Mouse (Mus musculus) testis, adult 2 months (tissue): ENCODE measurements around the gene Gabrb1.

Source experiments
- CTCF ChIP-seq: fragments of 200-500 bp; IDR thresholded peaks from 2 replicates; pipeline ENCODE4 v1.5.1; 2012; ENCODE audit warnings: low read depth, mild to moderate bottlenecking, inconsistent platforms, low read length, moderate library complexity; ENCODE audit not compliant: control insufficient read depth, insufficient read depth, insufficient replicate concordance
- POLR2A ChIP-seq: fragments of 200-500 bp; IDR thresholded peaks from 2 replicates; pipeline ENCODE4 v1.6.1; 2012; ENCODE audit warnings: low read depth, mild to moderate bottlenecking, inconsistent platforms, low read length, moderate library complexity; ENCODE audit not compliant: control insufficient read depth

DNA sequence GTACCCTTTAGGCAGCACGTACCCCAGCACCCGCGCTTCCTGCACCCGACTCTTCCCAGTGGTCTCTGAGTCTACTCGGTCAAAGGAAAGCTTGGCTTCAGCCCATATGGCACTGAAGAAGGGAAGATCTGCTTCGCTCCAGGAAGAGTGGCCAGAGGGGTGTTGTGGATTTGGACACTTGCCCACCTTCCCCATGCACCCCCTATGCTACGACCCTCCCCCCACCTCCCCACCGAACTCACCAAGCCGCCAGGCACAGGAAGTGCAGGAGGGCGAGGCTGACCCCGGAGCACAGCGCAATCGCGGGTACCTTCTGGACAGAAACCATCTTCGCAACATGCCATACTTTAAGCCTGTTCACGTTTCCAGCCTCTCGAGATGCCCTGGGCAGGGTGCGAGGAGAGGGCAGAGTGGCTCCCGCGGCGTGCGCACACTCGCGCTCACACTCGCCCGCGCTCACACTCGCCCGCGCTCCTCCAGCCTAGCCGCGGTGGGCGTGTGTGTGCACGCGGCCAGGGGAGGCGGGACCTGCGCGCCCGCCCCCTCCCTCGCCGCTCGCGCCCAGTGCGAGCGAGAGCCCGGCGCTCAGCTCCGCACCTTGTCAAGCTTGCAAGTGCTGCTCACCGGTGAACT lies at the start of gene Gabrb1:
- TF ChIP-seq CTCF: no peak
- no peak for TF ChIP-seq POLR2A
